Mouse (Mus musculus): ENCODE measurements at regions not wholly inside any gene's neighbourhood (a gene's known extent, or its start where the extent isn't known, plus 50 kb on each side); places are given as distances from the start of the nearest gene placed in this dataset.

GRCm38 (mm10) chr13:89453819-89454218 lies 85.8 kb upstream of the Hapln1 start:
- TF ChIP-seq CHD2 (IDR thresholded peaks at IDR 0.05; ENCODE audit: low read depth, low read length) (no peak), ZC3H11A (IDR thresholded peaks at IDR 0.05; ENCODE audit: borderline replicate concordance, low read depth, low read length) (no peak), ZNF384 (IDR thresholded peaks at IDR 0.05; ENCODE audit: low read depth, low read length) (no peak), HCFC1 (IDR thresholded peaks at IDR 0.05; ENCODE audit: borderline replicate concordance, insufficient read depth, low read length) (no peak), MAFK (IDR thresholded peaks at IDR 0.05; ENCODE audit: insufficient read depth, low read depth, low read length) (no peak)
- in situ Hi-C loops (cut with MboI; ENCODE audit: low sequenced_read_pairs in 2 of 2, unreplicated experiment in 2 of 2), result no loop called here
- DNase-seq (ENCODE audit: low read depth, low spot score), result no peak

GRCm38 (mm10) chr13:89454249-89455018 lies 85.2 kb upstream of the Hapln1 start:
- no peak overlapping the region for H3K9ac ChIP-seq (ENCODE audit: insufficient read depth, low read depth, low read length, poor library complexity, severe bottlenecking)
- H3K4me1 ChIP-seq (ENCODE audit: control insufficient read depth in 2 of 2, insufficient read depth in 2 of 2, low read length in 2 of 2, poor library complexity in 1 of 2), result no peaks in the 10 kb centered on the region
- no peaks in the 10 kb centered on the region for H3K9me3 ChIP-seq (ENCODE audit: control insufficient read depth, insufficient read depth, low read depth, low read length)
- no peak overlapping the region for H3K27ac ChIP-seq (ENCODE audit: insufficient read depth, low read depth, low read length, poor library complexity, severe bottlenecking)
- no peak for DNase-seq (ENCODE audit: low read depth, low spot score)
- in situ Hi-C loops (cut with MboI; ENCODE audit: low sequenced_read_pairs in 2 of 2, unreplicated experiment in 2 of 2), result no loop called here
- no peak overlapping the region for H3K4me3 ChIP-seq (ENCODE audit: insufficient read depth in 1 of 2, low read depth in 1 of 2, low read length in 2 of 2, poor library complexity in 1 of 2, severe bottlenecking in 1 of 2)
- H3K36me3 ChIP-seq (ENCODE audit: control insufficient read depth, insufficient read depth, low read length, poor library complexity, severe bottlenecking), result no peaks in the 10 kb centered on the region
- TF ChIP-seq MAFK (IDR thresholded peaks at IDR 0.05; ENCODE audit: insufficient read depth, low read depth, low read length) (no peak), ZC3H11A (IDR thresholded peaks at IDR 0.05; ENCODE audit: borderline replicate concordance, low read depth, low read length) (no peak), HCFC1 (IDR thresholded peaks at IDR 0.05; ENCODE audit: borderline replicate concordance, insufficient read depth, low read length) (no peak), ZNF384 (IDR thresholded peaks at IDR 0.05; ENCODE audit: low read depth, low read length) (no peak), CHD2 (IDR thresholded peaks at IDR 0.05; ENCODE audit: low read depth, low read length) (no peak)

More at GRCm38 (mm10) chr13:89453819-89454218, 85.8 kb upstream of the Hapln1 start:
- Histone ChIP-seq H3K4me3 (ENCODE audit: insufficient read depth in 1 of 2, low read depth in 1 of 2, low read length in 2 of 2, poor library complexity in 1 of 2, severe bottlenecking in 1 of 2) (no peak overlapping the region), H3K4me1 (ENCODE audit: control insufficient read depth in 2 of 2, insufficient read depth in 2 of 2, low read length in 2 of 2, poor library complexity in 1 of 2) (no peaks in the 10 kb centered on the region), H3K27ac (ENCODE audit: insufficient read depth, low read depth, low read length, poor library complexity, severe bottlenecking) (no peak overlapping the region), H3K36me3 (ENCODE audit: control insufficient read depth, insufficient read depth, low read length, poor library complexity, severe bottlenecking) (no peaks in the 10 kb centered on the region), H3K9me3 (ENCODE audit: control insufficient read depth, insufficient read depth, low read depth, low read length) (no peaks in the 10 kb centered on the region), H3K9ac (ENCODE audit: insufficient read depth, low read depth, low read length, poor library complexity, severe bottlenecking) (no peak overlapping the region)

- no peaks in the 10 kb centered on the region for H3K4me1 ChIP-seq (ENCODE audit: control insufficient read depth in 2 of 2, insufficient read depth in 2 of 2, low read length in 2 of 2, poor library complexity in 1 of 2)
- in situ Hi-C loops (cut with MboI; ENCODE audit: low sequenced_read_pairs in 2 of 2, unreplicated experiment in 2 of 2), result no loop called here
- no peaks in the 10 kb centered on the region for H3K9me3 ChIP-seq (ENCODE audit: control insufficient read depth, insufficient read depth, low read depth, low read length)
- no peak overlapping the region for H3K27ac ChIP-seq (ENCODE audit: insufficient read depth, low read depth, low read length, poor library complexity, severe bottlenecking)
- TF ChIP-seq MAFK (IDR thresholded peaks at IDR 0.05; ENCODE audit: insufficient read depth, low read depth, low read length) (no peak), ZNF384 (IDR thresholded peaks at IDR 0.05; ENCODE audit: low read depth, low read length) (no peak), HCFC1 (IDR thresholded peaks at IDR 0.05; ENCODE audit: borderline replicate concordance, insufficient read depth, low read length) (no peak), ZC3H11A (IDR thresholded peaks at IDR 0.05; ENCODE audit: borderline replicate concordance, low read depth, low read length) (no peak), CHD2 (IDR thresholded peaks at IDR 0.05; ENCODE audit: low read depth, low read length) (no peak)
- no peak for DNase-seq (ENCODE audit: low read depth, low spot score)
- H3K36me3 ChIP-seq (ENCODE audit: control insufficient read depth, insufficient read depth, low read length, poor library complexity, severe bottlenecking), result no peaks in the 10 kb centered on the region
- no peak overlapping the region for H3K9ac ChIP-seq (ENCODE audit: insufficient read depth, low read depth, low read length, poor library complexity, severe bottlenecking)
- no peak overlapping the region for H3K4me3 ChIP-seq (ENCODE audit: insufficient read depth in 1 of 2, low read depth in 1 of 2, low read length in 2 of 2, poor library complexity in 1 of 2, severe bottlenecking in 1 of 2)
These were observed 75.8 kb upstream of the Hapln1 start for GRCm38 (mm10) chr13:89463746-89464145.

Data from ES-E14 (cell line).